Mouse (Mus musculus): Measurements from ENCODE around the gene Zfp786.
"Not testable (repeated sequence)": the region's sequence is repeated elsewhere in the genome, so short reads cannot be mapped to it uniquely, and the experiment has no call there.

The Zfp786 gene

DNA sequence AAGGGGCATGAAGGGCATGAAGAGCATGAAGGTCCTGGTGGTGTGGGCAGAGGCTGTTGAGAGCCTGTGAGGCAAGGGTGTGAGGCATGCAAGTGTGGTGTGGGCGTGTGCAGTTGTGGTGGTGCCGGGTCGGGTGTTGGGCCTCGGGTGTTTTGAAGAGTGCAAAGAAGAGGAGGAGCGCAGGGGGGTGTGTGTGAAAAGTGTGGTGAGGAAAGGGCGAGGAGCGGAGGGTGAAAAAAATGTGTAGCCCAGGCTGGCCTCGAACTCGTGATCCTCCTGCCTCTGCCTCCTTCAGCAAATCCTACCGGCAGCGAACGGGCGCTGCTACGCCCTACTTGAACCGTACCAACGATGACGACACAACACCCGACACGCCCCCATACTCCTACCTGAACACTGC, 58.9 kb downstream of the Zfp786 start:
- not testable (repeated sequence) for DNase-seq

DNA sequence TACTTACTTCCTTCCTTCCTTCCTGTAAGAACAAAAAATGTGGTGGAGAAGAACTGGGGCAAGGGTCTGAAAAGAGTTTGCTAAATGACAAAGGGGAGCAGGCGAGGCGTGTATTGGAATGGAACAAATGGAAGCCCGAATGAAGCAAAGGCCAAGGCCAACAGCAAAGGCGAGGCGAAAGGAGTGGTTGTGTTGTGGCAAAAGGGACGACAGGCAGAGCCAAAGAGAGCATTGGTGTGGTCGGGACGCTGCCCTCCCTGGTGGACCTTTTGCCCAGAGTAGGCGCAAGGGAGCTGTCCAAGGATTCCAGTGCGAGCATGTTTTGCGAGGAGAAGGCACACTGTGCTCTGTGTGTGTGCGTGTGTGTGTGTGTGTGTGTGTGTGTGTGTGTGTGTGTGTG, 59.6 kb downstream of the Zfp786 start:
- not testable (repeated sequence) for DNase-seq

DNA sequence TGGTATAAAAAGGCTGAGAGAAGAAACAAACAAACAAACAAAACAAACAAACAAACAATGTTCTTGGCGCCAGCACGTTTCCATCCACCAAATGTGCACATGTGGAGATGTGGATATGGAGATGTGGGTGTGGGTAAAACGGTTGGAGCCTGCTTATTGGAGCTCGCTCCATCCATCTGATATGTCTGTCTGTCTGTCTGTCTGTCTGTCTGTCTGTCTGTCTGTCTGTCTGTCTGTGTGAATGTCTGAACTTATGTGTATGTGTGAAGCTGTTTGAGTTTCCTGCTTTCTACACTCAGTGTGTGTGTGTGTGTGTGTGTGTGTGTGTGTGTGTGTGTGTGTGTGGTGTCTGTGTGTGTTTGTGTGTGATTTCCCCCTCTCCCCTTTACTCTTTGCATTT, 60.8 kb downstream of the Zfp786 start:
- not testable (repeated sequence) for DNase-seq

Data from liver (tissue).